Comparison of ENCODE assay signal across 17 mouse cellular contexts in genomic region chr1:37598986-37599385, GRCm38 (mm10).
"Had no signal": no experiment of that assay in that cellular context is flagged by ENCODE, and none has a peak within 500 bp of the region (broad histone marks: within the 10 kb centered on the region; RNA-seq: fewer than 3 reads in every experiment).

No protein-coding gene starts in this region.

- H3K9me3 ChIP-seq: neural tube, embryonic 12.5 days; neural tube, embryonic 13.5 days; neural tube, embryonic 15.5 days; stomach, embryonic 15.5 days had no signal

- DNase-seq: retina, postnatal 1 day; right cerebral cortex, adult 18-20 months; right cerebral cortex, postnatal 14 days; right cerebral cortex, postnatal 25 days; right cerebral cortex, postnatal 4 days; spleen, adult 18-20 months; thymus, adult 18-20 months; thymus, adult 2 months; thymus, postnatal 14 days; thymus, postnatal 25 days; thymus, postnatal 36 days; thymus, postnatal 4 days had no signal

- H3K36me3 ChIP-seq: neural tube, embryonic 12.5 days; neural tube, embryonic 13.5 days; neural tube, embryonic 15.5 days; stomach, embryonic 15.5 days had no signal

- H3K27me3 ChIP-seq: neural tube, embryonic 12.5 days; neural tube, embryonic 13.5 days; neural tube, embryonic 15.5 days; stomach, embryonic 15.5 days had no signal

- H3K4me3 ChIP-seq: neural tube, embryonic 12.5 days; neural tube, embryonic 13.5 days; neural tube, embryonic 15.5 days; stomach, embryonic 15.5 days had no signal

- H3K4me2 ChIP-seq: neural tube, embryonic 12.5 days; neural tube, embryonic 13.5 days; neural tube, embryonic 15.5 days; stomach, embryonic 15.5 days had no signal

- H3K9ac ChIP-seq: neural tube, embryonic 12.5 days; neural tube, embryonic 13.5 days; neural tube, embryonic 15.5 days; stomach, embryonic 15.5 days had no signal

- H3K27ac ChIP-seq: neural tube, embryonic 12.5 days; neural tube, embryonic 13.5 days; neural tube, embryonic 15.5 days; stomach, embryonic 15.5 days; stomach, postnatal 0 days had no signal

- H3K4me1 ChIP-seq: neural tube, embryonic 12.5 days; neural tube, embryonic 13.5 days; neural tube, embryonic 15.5 days; stomach, embryonic 15.5 days had no signal
